Mouse (Mus musculus) lung, embryonic 16.5 days (tissue): ENCODE results near the gene Exosc6. TPM values are rescaled to one million over a fixed set of nuclear protein-coding genes. Genes with fewer than 3 reads are reported as not detected.
"Not testable (repeated sequence)": the region's sequence is repeated elsewhere in the genome, so short reads cannot be mapped to it uniquely, and the experiment has no call there.

ENCODE experiments used
- ATAC-seq: fragments of 200-750 bp; cut with Nextera tagmentation; 2 replicates; pipeline ENCODE4 v1.8.0; 2017; ENCODE audit warnings: low read depth, mild to moderate bottlenecking, moderate library complexity
- H3K27ac ChIP-seq: fragments of 300-500 bp; sonication (generic); 2 replicates; pipeline ENCODE4 v1.5.1; 2014; ENCODE audit warnings: mild to moderate bottlenecking, control low read depth, low read length
- H3K27me3 ChIP-seq: fragments of 300-500 bp; sonication (generic); 2 replicates; pipeline ENCODE4 v1.6.1; 2014; ENCODE audit warnings: low read depth, low read length, mixed read lengths; ENCODE audit not compliant: control insufficient read depth, insufficient read depth
- H3K36me3 ChIP-seq: fragments of 300-500 bp; sonication (generic); 2 replicates; pipeline ENCODE4 v1.6.1; 2014; ENCODE audit warnings: low read length; ENCODE audit not compliant: control insufficient read depth, insufficient read depth
- H3K4me1 ChIP-seq: fragments of 300-500 bp; sonication (generic); replicated peaks from 2 replicates; pipeline ENCODE4 v1.6.1; 2014; ENCODE audit warnings: low read length, mixed read lengths; ENCODE audit not compliant: control insufficient read depth, insufficient read depth
- H3K4me2 ChIP-seq: fragments of 300-500 bp; sonication (generic); 2 replicates; pipeline ENCODE4 v1.6.1; 2014; ENCODE audit warnings: low read depth, low read length, control low read depth
- H3K4me3 ChIP-seq: fragments of 300-500 bp; sonication (generic); 2 replicates; pipeline ENCODE4 v1.5.1; 2014; ENCODE audit warnings: mild to moderate bottlenecking, low read length, control low read depth
- H3K9ac ChIP-seq: fragments of 300-500 bp; sonication (generic); 2 replicates; pipeline ENCODE4 v1.6.1; 2014; ENCODE audit warnings: low read length, control low read depth
- H3K9me3 ChIP-seq: fragments of 300-500 bp; sonication (generic); 2 replicates; pipeline ENCODE4 v1.6.1; 2016; ENCODE audit warnings: low read length; ENCODE audit not compliant: control insufficient read depth
- WGBS: fragments of 180-500 bp; shearing (Covaris S2); extraction: QIAGEN DNeasy Blood & Tissue Kit; methylation state at CpG from one replicate; pipeline ENCODE4 v1.1.7; 2014; 5-methylcytosine and 5-hydroxymethylcytosine counted together
- microRNA-seq: library from miRNA; unstranded; fragments of <30 nt; microRNA quantifications from one replicate; pipeline ENCODE4, GENCODE M21; 2016
- polyA plus RNA-seq: library from polyadenylated mRNA; unstranded; fragments of >200 nt; fragmentation: Nextera tagmentation; extraction: Ambion mirVana; gene quantifications from 2 replicates; pipeline ENCODE4 v1.2.1, GENCODE M21; 2015

Gene Exosc6
- polyA plus RNA-seq, 1 experiment from 2014 or later, result 2.1 TPM

DNA sequence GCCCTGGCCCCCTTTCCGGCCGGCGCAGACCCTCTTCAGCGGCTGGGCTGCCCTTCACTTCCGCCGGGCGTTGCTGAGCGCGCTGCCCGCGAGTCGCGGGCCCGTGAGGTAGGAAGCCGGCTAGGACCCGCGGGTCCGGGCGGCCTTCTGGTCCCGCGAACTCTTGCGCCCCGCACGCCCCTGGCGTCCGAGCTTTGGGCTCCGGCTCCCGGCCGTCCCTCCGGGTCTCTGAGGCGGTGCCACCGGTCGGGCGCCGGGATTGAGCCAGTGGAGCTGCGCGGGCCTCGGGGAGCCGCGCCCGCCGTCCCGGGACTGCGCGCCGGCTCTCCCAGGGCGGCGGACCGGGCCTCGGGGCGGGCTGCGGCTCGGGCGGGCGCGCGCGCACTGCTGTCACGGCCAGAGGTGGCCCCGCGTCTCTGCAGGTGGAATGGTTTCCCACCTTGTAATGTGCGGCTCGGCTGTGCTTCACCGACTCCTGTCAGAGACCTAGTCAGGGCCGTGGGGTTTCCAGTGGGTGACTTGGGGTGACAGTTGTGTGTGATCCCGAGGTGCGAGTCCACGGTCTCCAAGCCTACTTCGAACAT, 38.7 kb downstream of the Exosc6 start:
- peak overlapping the region; percentile 76 for H3K4me2 ChIP-seq
- H3K9me3 ChIP-seq, H3K36me3 ChIP-seq, H3K27me3 ChIP-seq, H3K27ac ChIP-seq, H3K4me1 ChIP-seq: not testable (repeated sequence)
- peak overlapping the region; percentile 70 for H3K4me3 ChIP-seq
- peak overlapping the region; percentile 70 for H3K9ac ChIP-seq
- whole genome bisulfite sequencing, result under 1% methylated on average over 55 of the region's 69 CpGs
- peak; percentile 66; the same call in 1 of the 2 replicates for ATAC-seq

Small RNA genes within 50 kb of the gene (microRNA-seq; reads per million reads assigned to microRNA genes)
- gene Gm24103 (not detected), gene Mir3473d (0.59 reads per million)

Other genes with a start within 250 kb of the Exosc6 start
- 73.9 and 74.9 TPM in 2 replicates for gene Cog4, start 209.7 kb upstream of the Exosc6 start, polyA plus RNA-seq
- 132 and 140 TPM in 2 replicates for gene Sf3b3, start 209.6 kb upstream of the Exosc6 start, polyA plus RNA-seq
- gene Fuk, start 153.9 kb upstream of the Exosc6 start, polyA plus RNA-seq, result 9.8 and 10.6 TPM in 2 replicates
- 17.6 and 19.5 TPM in 2 replicates for gene St3gal2, start 136.4 kb upstream of the Exosc6 start, polyA plus RNA-seq
- 12.9 and 13.5 TPM in 2 replicates for gene Ddx19a, start 58.5 kb upstream of the Exosc6 start, polyA plus RNA-seq
- 6.0 and 7.2 TPM in 2 replicates for gene Ddx19b, start 24.6 kb upstream of the Exosc6 start, polyA plus RNA-seq
- gene Aars, start 23.2 kb upstream of the Exosc6 start, polyA plus RNA-seq, result 47.2 and 50.9 TPM in 2 replicates
- gene Clec18a, start 36.1 kb downstream of the Exosc6 start, polyA plus RNA-seq, result not detected in 2 replicates
- gene Pdpr, start 38.3 kb downstream of the Exosc6 start, polyA plus RNA-seq, result 9.2 and 9.6 TPM in 2 replicates
- 69.8 and 72.3 TPM in 2 replicates for gene Glg1, start 202.9 kb downstream of the Exosc6 start, polyA plus RNA-seq
- gene Rfwd3, start 243.9 kb downstream of the Exosc6 start, polyA plus RNA-seq, result 63.8 and 65.7 TPM in 2 replicates